Mouse (Mus musculus): ENCODE measurements around the gene Uevld. TPM values are rescaled to one million over a fixed set of nuclear protein-coding genes. Genes with fewer than 3 reads are reported as not detected.

Gene Uevld
- 5.3 and 6.0 TPM in 2 replicates for polyA plus RNA-seq (2015; fragmentation: Nextera tagmentation; extraction: Ambion mirVana)

- 1% methylated on average over 50 of the region's 51 CpGs for WGBS
- peak; percentile 95 for ATAC-seq
- Histone ChIP-seq H3K4me1 (ENCODE audit: control insufficient read depth, insufficient read depth, low read length) (peaks cover 6% of the 10 kb centered on the region), H3K4me3 (ENCODE audit: low read depth, low read length) (peak within 1 kb of the TSS; percentile 66), H3K27ac (ENCODE audit: low read length) (0 out of 2 replicates have a peak within 1 kb of the TSS, but pooled peaks have one; percentile 39), H3K36me3 (ENCODE audit: control insufficient read depth, insufficient read depth, low read length) (no peaks in the 10 kb centered on the region), H3K4me2 (ENCODE audit: low read length) (peak within 1 kb of the TSS; percentile 86), H3K9me3 (replicated peaks; ENCODE audit: control insufficient read depth, low read length, poor library complexity, severe bottlenecking) (no peaks in the 10 kb centered on the region), H3K9ac (ENCODE audit: low read depth, low read length) (peak within 1 kb of the TSS; percentile 83), H3K27me3 (ENCODE audit: control insufficient read depth, insufficient read depth, low read depth, low read length) (peaks cover 4% of the 10 kb centered on the region)
Measured at GRCm38 (mm10) chr7:46957831-46958691, at the start of gene Uevld. Uevld (minus strand) TSS chr7:46958527.

DNA sequence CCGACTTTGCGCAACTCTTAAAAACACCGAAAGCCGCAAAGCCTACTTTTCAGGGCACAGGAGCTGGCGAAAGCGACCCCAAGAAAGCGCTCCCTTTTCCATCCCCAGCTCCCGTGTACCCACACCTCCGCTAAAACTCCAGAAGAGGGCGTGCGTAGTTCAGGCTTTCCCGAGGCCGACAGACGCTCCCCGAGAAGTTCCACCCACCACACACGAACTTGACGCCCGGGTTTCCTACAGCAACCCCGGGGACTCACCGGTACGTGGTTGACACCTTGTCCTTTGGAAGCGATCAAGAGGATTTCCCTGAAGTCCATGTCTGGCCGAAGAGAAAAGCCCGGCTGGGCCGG, 49.5 kb upstream of the Uevld start:
- H3K27ac ChIP-seq (ENCODE audit: low read length): peak overlapping the region; percentile 68
- H3K9me3 ChIP-seq (replicated peaks; ENCODE audit: control insufficient read depth, low read length, poor library complexity, severe bottlenecking): no peaks in the 10 kb centered on the region
- H3K36me3 ChIP-seq (ENCODE audit: control insufficient read depth, insufficient read depth, low read length): no peaks in the 10 kb centered on the region
- H3K9ac ChIP-seq (ENCODE audit: low read depth, low read length): peak overlapping the region; percentile 75
- 0% methylated on average over 25 of the region's 25 CpGs for WGBS
- H3K27me3 ChIP-seq (ENCODE audit: control insufficient read depth, insufficient read depth, low read depth, low read length): no peaks in the 10 kb centered on the region
- H3K4me2 ChIP-seq (ENCODE audit: low read length): peak overlapping the region; percentile 61
- ATAC-seq: peak; percentile 74
- peak overlapping the region; percentile 75 for H3K4me3 ChIP-seq (ENCODE audit: low read depth, low read length)
- peaks cover 34% of the 10 kb centered on the region for H3K4me1 ChIP-seq (ENCODE audit: control insufficient read depth, insufficient read depth, low read length)

DNA sequence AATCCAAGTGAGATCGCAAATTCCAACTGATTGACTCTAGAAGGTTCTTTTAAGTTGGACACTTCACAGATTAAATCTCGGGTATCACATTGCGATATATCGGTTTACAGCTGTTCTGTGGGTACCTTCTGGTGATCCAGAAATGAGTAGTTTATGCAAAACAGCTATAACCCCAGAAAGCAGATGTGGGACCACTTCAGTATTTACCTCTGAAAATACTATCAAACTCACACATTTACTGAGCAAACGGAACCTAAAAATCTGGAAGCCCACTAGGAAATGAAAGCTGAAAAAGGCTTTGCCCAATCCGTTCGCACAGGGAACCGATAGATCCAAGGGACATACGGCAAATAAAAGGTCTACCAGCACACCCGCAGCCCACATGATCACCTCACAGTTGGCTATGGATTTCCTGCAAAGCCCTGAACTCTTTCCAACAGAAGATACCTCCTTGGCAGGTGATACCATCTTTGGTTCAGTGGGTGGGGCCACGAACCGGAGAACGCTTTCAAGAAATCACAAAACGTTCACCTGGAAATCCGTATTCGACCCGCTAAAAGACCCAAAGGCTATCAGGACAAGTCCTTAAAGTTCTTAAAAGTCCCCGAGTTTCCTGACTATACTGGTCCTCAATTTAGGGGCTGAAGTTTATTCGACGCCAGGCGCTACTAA, 48.9 kb upstream of the Uevld start:
- peak overlapping the region; percentile 61 for H3K4me2 ChIP-seq (ENCODE audit: low read length)
- H3K36me3 ChIP-seq (ENCODE audit: control insufficient read depth, insufficient read depth, low read length): no peaks in the 10 kb centered on the region
- H3K9ac ChIP-seq (ENCODE audit: low read depth, low read length): peak overlapping the region; percentile 75
- H3K9me3 ChIP-seq (replicated peaks; ENCODE audit: control insufficient read depth, low read length, poor library complexity, severe bottlenecking): no peaks in the 10 kb centered on the region
- H3K4me3 ChIP-seq (ENCODE audit: low read depth, low read length): peak overlapping the region; percentile 75
- no peak for ATAC-seq
- H3K27me3 ChIP-seq (ENCODE audit: control insufficient read depth, insufficient read depth, low read depth, low read length): no peaks in the 10 kb centered on the region
- 22% methylated on average over 21 of the region's 21 CpGs for WGBS
- peaks cover 39% of the 10 kb centered on the region for H3K4me1 ChIP-seq (ENCODE audit: control insufficient read depth, insufficient read depth, low read length)
- peak overlapping the region; percentile 68 for H3K27ac ChIP-seq (ENCODE audit: low read length)

DNA sequence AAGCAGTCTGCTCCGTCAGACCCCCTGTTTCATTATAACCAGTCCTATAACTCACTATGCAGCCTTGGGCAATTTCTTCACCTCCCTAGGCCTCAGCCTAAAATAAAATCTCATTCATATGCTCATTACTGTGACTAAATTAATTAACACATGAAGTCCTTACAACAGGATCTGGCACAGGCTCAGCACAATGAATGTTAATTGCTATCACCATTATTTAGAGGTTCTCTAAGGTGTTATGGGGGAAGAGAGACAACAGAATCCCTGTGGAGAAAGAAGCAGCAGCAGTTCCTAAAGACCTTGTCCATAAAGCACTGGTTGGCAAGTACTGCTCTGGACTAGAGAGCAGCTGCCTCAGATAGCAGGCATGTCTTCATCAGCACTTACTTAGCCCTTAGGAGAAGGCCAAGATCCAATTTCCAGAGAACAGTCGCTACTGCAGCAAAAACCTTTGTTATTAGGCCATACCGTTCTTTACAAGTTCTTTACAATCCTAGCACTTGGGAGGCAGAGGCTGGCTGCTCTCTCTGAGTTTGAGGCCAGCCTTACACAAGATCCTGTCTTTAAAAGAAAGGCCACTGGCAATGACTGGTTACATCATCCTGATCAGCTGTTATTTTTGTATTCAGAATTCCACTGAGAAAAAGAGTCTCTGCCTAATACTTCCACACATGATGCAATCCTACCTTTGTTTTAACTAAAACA, 45.2 kb upstream of the Uevld start:
- peaks cover 32% of the 10 kb centered on the region for H3K4me1 ChIP-seq (ENCODE audit: control insufficient read depth, insufficient read depth, low read length)
- H3K4me3 ChIP-seq (ENCODE audit: low read depth, low read length): no peak overlapping the region
- no peaks in the 10 kb centered on the region for H3K9me3 ChIP-seq (replicated peaks; ENCODE audit: control insufficient read depth, low read length, poor library complexity, severe bottlenecking)
- no peaks in the 10 kb centered on the region for H3K27me3 ChIP-seq (ENCODE audit: control insufficient read depth, insufficient read depth, low read depth, low read length)
- 23% methylated on average over 3 of the region's 3 CpGs for WGBS
- no peak overlapping the region for H3K9ac ChIP-seq (ENCODE audit: low read depth, low read length)
- ATAC-seq: no peak
- H3K4me2 ChIP-seq (ENCODE audit: low read length): no peak overlapping the region
- no peaks in the 10 kb centered on the region for H3K36me3 ChIP-seq (ENCODE audit: control insufficient read depth, insufficient read depth, low read length)
- H3K27ac ChIP-seq (ENCODE audit: low read length): no peak overlapping the region

GRCm38 (mm10) chr7:47001900-47002275, 43.6 kb upstream of the Uevld start:
- no peaks in the 10 kb centered on the region for H3K27me3 ChIP-seq (ENCODE audit: control insufficient read depth, insufficient read depth, low read depth, low read length)
- H3K4me1 ChIP-seq (ENCODE audit: control insufficient read depth, insufficient read depth, low read length): peaks cover 26% of the 10 kb centered on the region
- peaks cover 9% of the 10 kb centered on the region for H3K36me3 ChIP-seq (ENCODE audit: control insufficient read depth, insufficient read depth, low read length)
- no peak overlapping the region for H3K4me2 ChIP-seq (ENCODE audit: low read length)
- H3K4me3 ChIP-seq (ENCODE audit: low read depth, low read length): no peak overlapping the region
- ATAC-seq: no peak
- 60% methylated on average over 4 of the region's 4 CpGs for WGBS
- H3K9ac ChIP-seq (ENCODE audit: low read depth, low read length): no peak overlapping the region
- no peaks in the 10 kb centered on the region for H3K9me3 ChIP-seq (replicated peaks; ENCODE audit: control insufficient read depth, low read length, poor library complexity, severe bottlenecking)
- H3K27ac ChIP-seq (ENCODE audit: low read length): no peak overlapping the region

DNA sequence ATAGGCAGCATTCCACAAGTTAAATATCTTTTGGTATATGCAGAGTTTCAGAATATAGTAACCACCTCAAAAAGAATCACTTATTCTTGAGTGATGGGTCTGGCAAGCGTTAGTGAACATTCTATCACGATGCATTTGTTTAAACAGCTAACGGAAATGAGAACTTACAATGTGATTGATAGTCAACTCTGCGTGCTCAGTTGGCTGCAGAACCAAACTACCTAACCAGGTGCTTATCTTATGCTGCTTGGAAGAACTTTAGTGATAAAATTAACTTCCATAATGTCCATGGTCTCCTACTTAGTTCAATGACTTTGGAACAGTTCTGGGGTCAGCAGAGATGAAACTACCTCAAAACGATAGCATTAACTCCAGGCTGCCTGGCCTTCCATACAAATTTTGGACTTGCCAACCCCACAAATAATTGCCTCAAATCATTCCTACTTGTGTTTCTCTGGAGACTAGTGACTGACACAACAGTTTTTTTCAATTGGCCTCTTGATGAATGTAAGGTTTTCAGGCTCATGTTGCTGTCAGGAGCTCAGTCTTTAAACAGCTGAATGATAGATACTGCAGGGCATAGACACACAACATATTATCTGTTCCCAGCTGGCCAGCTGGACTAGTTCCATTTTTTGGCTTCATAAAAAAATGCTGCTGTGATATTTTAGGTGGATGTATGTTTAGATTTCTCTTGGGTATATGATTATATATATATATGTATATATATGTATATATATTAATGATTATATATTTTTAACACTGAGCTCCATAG, 43.0 kb upstream of the Uevld start:
- no peak overlapping the region for H3K4me3 ChIP-seq (ENCODE audit: low read depth, low read length)
- H3K4me2 ChIP-seq (ENCODE audit: low read length): no peak overlapping the region
- H3K27me3 ChIP-seq (ENCODE audit: control insufficient read depth, insufficient read depth, low read depth, low read length): no peaks in the 10 kb centered on the region
- peaks cover 21% of the 10 kb centered on the region for H3K4me1 ChIP-seq (ENCODE audit: control insufficient read depth, insufficient read depth, low read length)
- peaks cover 9% of the 10 kb centered on the region for H3K36me3 ChIP-seq (ENCODE audit: control insufficient read depth, insufficient read depth, low read length)
- H3K9ac ChIP-seq (ENCODE audit: low read depth, low read length): no peak overlapping the region
- no peak overlapping the region for H3K27ac ChIP-seq (ENCODE audit: low read length)
- H3K9me3 ChIP-seq (replicated peaks; ENCODE audit: control insufficient read depth, low read length, poor library complexity, severe bottlenecking): no peaks in the 10 kb centered on the region
- 87% methylated on average over 5 of the region's 5 CpGs for WGBS
- no peak for ATAC-seq

DNA sequence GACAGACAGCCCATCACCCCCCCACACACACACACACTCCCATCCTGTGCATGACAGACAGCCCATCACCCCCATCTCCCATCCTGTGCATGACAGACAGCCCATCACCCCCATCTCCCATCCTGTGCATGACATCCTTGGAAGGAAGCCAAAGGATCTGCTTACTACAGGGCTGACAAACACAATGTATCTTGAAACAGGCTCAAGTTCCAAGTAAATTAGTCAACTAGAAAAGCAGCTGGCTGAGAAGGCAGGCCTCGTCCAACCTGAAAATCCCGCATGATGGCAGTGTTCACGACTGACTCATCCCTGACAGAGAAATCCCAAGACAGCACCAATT, 42.3 kb upstream of the Uevld start:
- peak; percentile 68; the same call in 1 of the 2 replicates for ATAC-seq

GRCm38 (mm10) chr7:46999983-47000643, 41.8 kb upstream of the Uevld start:
- 83% methylated on average over 8 of the region's 8 CpGs for WGBS
- H3K4me2 ChIP-seq (ENCODE audit: low read length): no peak overlapping the region
- H3K4me1 ChIP-seq (ENCODE audit: control insufficient read depth, insufficient read depth, low read length): peaks cover 14% of the 10 kb centered on the region
- no peaks in the 10 kb centered on the region for H3K9me3 ChIP-seq (replicated peaks; ENCODE audit: control insufficient read depth, low read length, poor library complexity, severe bottlenecking)
- H3K9ac ChIP-seq (ENCODE audit: low read depth, low read length): no peak overlapping the region
- H3K4me3 ChIP-seq (ENCODE audit: low read depth, low read length): no peak overlapping the region
- H3K27me3 ChIP-seq (ENCODE audit: control insufficient read depth, insufficient read depth, low read depth, low read length): no peaks in the 10 kb centered on the region
- no peak overlapping the region for H3K27ac ChIP-seq (ENCODE audit: low read length)
- ATAC-seq: no peak
- peaks cover 11% of the 10 kb centered on the region for H3K36me3 ChIP-seq (ENCODE audit: control insufficient read depth, insufficient read depth, low read length)

More for the DNA sequence above, 42.3 kb upstream of the Uevld start:
- WGBS: 43% methylated on average over 3 of the region's 3 CpGs
- Histone ChIP-seq H3K4me3 (ENCODE audit: low read depth, low read length) (no peak overlapping the region), H3K36me3 (ENCODE audit: control insufficient read depth, insufficient read depth, low read length) (peaks cover 11% of the 10 kb centered on the region), H3K4me1 (ENCODE audit: control insufficient read depth, insufficient read depth, low read length) (peaks cover 18% of the 10 kb centered on the region), H3K9ac (ENCODE audit: low read depth, low read length) (no peak overlapping the region), H3K27me3 (ENCODE audit: control insufficient read depth, insufficient read depth, low read depth, low read length) (no peaks in the 10 kb centered on the region), H3K27ac (ENCODE audit: low read length) (no peak overlapping the region), H3K4me2 (ENCODE audit: low read length) (no peak overlapping the region), H3K9me3 (replicated peaks; ENCODE audit: control insufficient read depth, low read length, poor library complexity, severe bottlenecking) (no peaks in the 10 kb centered on the region)

Data from midbrain, embryonic 16.5 days (tissue).